Comparison of ENCODE assay signal across 8 mouse cellular contexts in the genomic region with DNA sequence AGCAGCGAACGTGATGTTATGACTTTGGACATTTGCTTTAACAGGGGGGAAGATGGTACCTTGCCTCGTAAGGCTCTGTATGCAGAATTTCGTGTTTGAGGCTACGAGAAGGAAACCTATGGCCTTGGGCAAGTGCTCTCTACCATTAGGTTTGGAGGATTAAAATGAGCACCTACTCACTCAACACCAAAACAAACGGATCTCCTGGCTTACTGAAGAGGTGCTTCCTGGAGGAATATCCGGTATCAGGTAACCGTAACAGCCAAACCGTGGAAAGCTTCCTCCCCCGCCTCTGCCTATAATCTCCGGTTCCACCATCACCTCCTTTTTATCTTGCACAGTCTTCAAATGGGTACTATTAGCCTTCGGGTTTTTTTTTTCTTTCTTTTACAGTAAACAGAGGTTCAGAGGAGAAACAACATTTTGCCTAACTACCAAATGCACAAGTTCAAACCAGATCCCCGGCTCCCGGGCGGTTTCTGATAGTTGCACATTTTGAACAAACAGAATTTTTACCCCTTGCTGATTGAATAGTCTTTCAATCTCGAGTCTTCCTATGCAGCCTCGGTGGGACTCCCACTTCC. TPM values are rescaled to one million over a fixed set of nuclear protein-coding genes. Genes with fewer than 3 reads are reported as not detected.
DNase-seq lines count a peak whose midpoint lies in the region; ATAC-seq and TF ChIP-seq lines count a peak whose summit lies in the region.

No protein-coding gene starts in this region.

- H3K36me3 ChIP-seq in hindbrain, postnatal 0 days (ENCODE audit: insufficient read depth, low read length) = peaks cover 43% of the 10 kb centered on the region
- H3K36me3 ChIP-seq in myocyte (ENCODE audit: control insufficient read depth, insufficient read depth) = peaks cover 47% of the 10 kb centered on the region

- 12% methylated on average over 17 of the region's 17 CpGs for WGBS in hindbrain, postnatal 0 days

- no peak for ATAC-seq in hindbrain, postnatal 0 days

- peaks cover 12% of the 10 kb centered on the region for H3K4me1 ChIP-seq in hindbrain, postnatal 0 days (ENCODE audit: insufficient read depth, low read length)

- no peaks in the 10 kb centered on the region for H3K9me3 ChIP-seq in hindbrain, postnatal 0 days (ENCODE audit: low read length)

- H3K9ac ChIP-seq in hindbrain, postnatal 0 days (replicated peaks; ENCODE audit: low read length) = peak overlapping the region; percentile 83

- DNase-seq in adrenal gland, postnatal 14 days = peak; percentile 14
- no peak for DNase-seq in adrenal gland, postnatal 25 days
- peak; percentile 63 for DNase-seq in 3T3-L1 (ENCODE audit: low read depth, low spot score)
- peak; percentile 16 for DNase-seq in embryo, embryonic 11.5 days (ENCODE audit: low read depth, low spot score)
- DNase-seq in hindbrain, postnatal 0 days (ENCODE audit: low spot score) = no peak
- no peak for DNase-seq in right cerebral cortex, postnatal 4 days
- DNase-seq in left cerebral cortex, adult 8-10 months (ENCODE audit: low spot score in 2 of 2) = no peak

- TF ChIP-seq POLR2A in myocyte (IDR thresholded peaks at IDR 0.05; ENCODE audit: insufficient read length, low read depth) = no peak

- peak overlapping the region; percentile 47 for H3ac ChIP-seq in myocyte (ENCODE audit: control insufficient read depth, insufficient read length)

- H3K4me3 ChIP-seq in hindbrain, postnatal 0 days (ENCODE audit: low read length) = peak overlapping the region; percentile 79
- H3K4me3 ChIP-seq in myocyte = peak overlapping the region; percentile 89

- H3K79me2 ChIP-seq in myocyte (ENCODE audit: control insufficient read depth, insufficient read depth) = peaks cover 80% of the 10 kb centered on the region

- no peaks in the 10 kb centered on the region for H3K27me3 ChIP-seq in hindbrain, postnatal 0 days (ENCODE audit: insufficient read depth, low read length)
- no peaks in the 10 kb centered on the region for H3K27me3 ChIP-seq in myocyte (ENCODE audit: control insufficient read depth, insufficient read depth, insufficient read length)

- peak overlapping the region; percentile 94 for H3K27ac ChIP-seq in hindbrain, postnatal 0 days

- H3K4me2 ChIP-seq in hindbrain, postnatal 0 days (ENCODE audit: low read depth, low read length) = peak overlapping the region; percentile 88
- H3K4me2 ChIP-seq in myocyte (ENCODE audit: low read depth) = peak overlapping the region; percentile 73

- TF ChIP-seq CTCF in hindbrain, postnatal 0 days (IDR thresholded peaks at IDR 0.05; ENCODE audit: low read depth) = no peak

TF ChIP-seq in myocyte, 11 proteins besides CTCF, POLR2A, EP300 and RAD21:
- peak; percentile 25 for TF ChIP-seq POLR2AphosphoS2 (IDR thresholded peaks at IDR 0.05; ENCODE audit: insufficient read length, low read depth)
- no peak for TF ChIP-seq MYOD1 (IDR thresholded peaks at IDR 0.05; ENCODE audit: control insufficient read depth in 1 of 3, insufficient read length in 2 of 3, low read depth in 2 of 3)
- no peak for TF ChIP-seq USF1 (IDR thresholded peaks at IDR 0.05; ENCODE audit: low read depth)
- TF ChIP-seq MYOG (IDR thresholded peaks at IDR 0.05; ENCODE audit: control insufficient read depth in 1 of 3, insufficient read depth in 1 of 3, insufficient read length in 2 of 3, low read depth in 2 of 3) = no peak
- no peak for TF ChIP-seq E2F4 (IDR thresholded peaks at IDR 0.05; ENCODE audit: insufficient read depth)

RNA-seq across cellular contexts. Expression of a gene that starts 0.5 kb away (rescaled TPM):
- 74.1 and 87.0 TPM in 2 replicates for total RNA-seq in adrenal gland, postnatal 14 days (2021)
- 75.8 and 100 TPM in 2 replicates for total RNA-seq in adrenal gland, postnatal 25 days (2021)
- total RNA-seq in hindbrain, postnatal 0 days (2014; rRNA removed) = 39.5 and 51.9 TPM in 2 replicates
- polyA plus RNA-seq in hindbrain, postnatal 0 days (2015; fragmentation: Nextera tagmentation; extraction: Ambion mirVana) = 51.4 and 51.6 TPM in 2 replicates
- 71.6 TPM for polyA plus RNA-seq in myocyte (2012; fragmentation: generic; extraction: Trizol)
- 10 to 100 TPM; 50.2 to 56.8 (median 54.5) TPM for total RNA-seq in left cerebral cortex, adult 8-10 months (2022)

RNA-seq across cellular contexts. Expression of a gene that starts 0.7 kb away (rescaled TPM):
- 68.2 and 79.1 TPM in 2 replicates for total RNA-seq in adrenal gland, postnatal 14 days (2021)
- total RNA-seq in adrenal gland, postnatal 25 days (2021) = 81.6 and 86.5 TPM in 2 replicates
- 82.5 and 83.1 TPM in 2 replicates for total RNA-seq in hindbrain, postnatal 0 days (2014; rRNA removed)
- 60.6 and 64.6 TPM in 2 replicates for polyA plus RNA-seq in hindbrain, postnatal 0 days (2015; fragmentation: Nextera tagmentation; extraction: Ambion mirVana)
- 47.7 TPM for polyA plus RNA-seq in myocyte (2012; fragmentation: generic; extraction: Trizol)
- total RNA-seq in left cerebral cortex, adult 8-10 months (2022) = 10 to 100 TPM; 58.6 to 66.2 (median 60.5) TPM

RNA-seq across cellular contexts. Expression of a gene that starts 40.2 kb away (rescaled TPM):
- total RNA-seq in adrenal gland, postnatal 14 days (2021) = 7.5 and 9.5 TPM in 2 replicates
- 21.6 and 38.6 TPM in 2 replicates for total RNA-seq in adrenal gland, postnatal 25 days (2021)
- 1.9 and 8.8 TPM in 2 replicates for total RNA-seq in hindbrain, postnatal 0 days (2014; rRNA removed)
- 8.5 and 11.4 TPM in 2 replicates for polyA plus RNA-seq in hindbrain, postnatal 0 days (2015; fragmentation: Nextera tagmentation; extraction: Ambion mirVana)
- 13.4 TPM for polyA plus RNA-seq in myocyte (2012; fragmentation: generic; extraction: Trizol)
- total RNA-seq in left cerebral cortex, adult 8-10 months (2022) = 10 to 100 TPM; 80.4 to 88.7 (median 81.2) TPM

RNA-seq across cellular contexts. Expression of a gene that starts 56.4 kb away (rescaled TPM):
- total RNA-seq in adrenal gland, postnatal 14 days (2021) = 7.6 and 10.4 TPM in 2 replicates
- 10.5 and 12.0 TPM in 2 replicates for total RNA-seq in adrenal gland, postnatal 25 days (2021)
- total RNA-seq in hindbrain, postnatal 0 days (2014; rRNA removed) = 11.0 and 17.9 TPM in 2 replicates
- 5.3 and 5.8 TPM in 2 replicates for polyA plus RNA-seq in hindbrain, postnatal 0 days (2015; fragmentation: Nextera tagmentation; extraction: Ambion mirVana)
- polyA plus RNA-seq in myocyte (2012; fragmentation: generic; extraction: Trizol) = 7.2 TPM
- 10 to 100 TPM; 16.7 to 20.2 (median 19.4) TPM for total RNA-seq in left cerebral cortex, adult 8-10 months (2022)

Comparison
In these comparisons a context has a peak if more than half of its experiments do, and no peak if none do; other contexts are left out.
1. DNase-seq: peak in adrenal gland, postnatal 14 days (single experiment), 3T3-L1 (single experiment) and embryo, embryonic 11.5 days (single experiment); none in adrenal gland, postnatal 25 days (single experiment), hindbrain, postnatal 0 days (single experiment), right cerebral cortex, postnatal 4 days (single experiment) and left cerebral cortex, adult 8-10 months (0 of 2).